Mouse (Mus musculus): ENCODE data around the gene Fgfr2.

Gene Fgfr2

DNA sequence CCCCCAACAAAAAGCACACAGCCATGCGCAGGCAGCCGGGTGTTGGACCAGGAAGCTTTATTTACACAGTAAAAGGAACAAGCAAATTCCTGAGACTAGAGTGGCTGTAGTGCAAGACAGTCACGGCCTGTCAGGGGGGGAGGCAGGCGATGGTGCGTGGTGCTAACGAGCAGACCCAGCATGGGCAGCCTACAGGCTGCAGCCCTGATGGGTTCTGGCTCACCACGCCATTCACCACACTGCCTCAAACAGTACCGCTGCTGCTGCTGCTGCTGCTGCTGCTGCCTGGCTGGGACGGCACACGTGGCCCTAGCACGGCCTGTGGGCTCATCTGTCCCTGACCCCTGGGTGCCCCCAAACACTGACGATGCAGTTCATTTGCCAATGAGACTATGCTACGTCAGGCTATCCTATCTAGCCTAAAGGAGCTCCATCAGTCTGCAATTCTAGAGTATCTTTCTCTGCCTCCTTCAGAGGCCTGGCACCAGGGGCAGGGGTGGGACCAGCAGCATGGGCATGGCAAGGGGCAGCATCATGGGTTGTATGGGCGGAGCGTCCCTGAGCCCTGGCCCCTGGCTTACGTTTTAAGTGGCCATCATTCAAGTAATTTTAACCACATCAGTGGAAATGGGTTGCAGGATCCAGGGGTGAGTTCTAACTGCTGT, 411.0 kb downstream of the Fgfr2 start:
- DNase-seq: peak in 1 of 2 experiments; percentile 23

DNA sequence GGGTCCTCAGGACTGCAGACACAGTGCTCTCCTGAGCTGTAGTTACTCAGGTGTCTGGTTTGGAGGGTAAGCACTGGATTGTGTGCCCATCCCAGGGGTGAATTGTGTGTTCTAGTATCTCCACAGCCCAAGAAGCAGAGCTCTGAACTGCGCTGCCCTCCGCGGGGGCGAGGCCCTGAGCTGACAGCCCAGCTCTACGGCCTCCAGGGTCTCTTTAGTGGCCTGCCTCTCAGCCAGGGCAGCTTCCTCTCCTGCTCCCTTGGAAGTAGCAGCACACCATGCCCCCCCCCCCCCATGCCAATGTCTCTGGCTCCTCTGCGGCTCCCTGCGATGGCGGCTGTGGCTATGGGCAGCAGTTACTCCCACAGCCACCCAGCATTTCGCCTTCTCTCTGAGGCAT, 411.6 kb downstream of the Fgfr2 start:
- no peak for DNase-seq

DNA sequence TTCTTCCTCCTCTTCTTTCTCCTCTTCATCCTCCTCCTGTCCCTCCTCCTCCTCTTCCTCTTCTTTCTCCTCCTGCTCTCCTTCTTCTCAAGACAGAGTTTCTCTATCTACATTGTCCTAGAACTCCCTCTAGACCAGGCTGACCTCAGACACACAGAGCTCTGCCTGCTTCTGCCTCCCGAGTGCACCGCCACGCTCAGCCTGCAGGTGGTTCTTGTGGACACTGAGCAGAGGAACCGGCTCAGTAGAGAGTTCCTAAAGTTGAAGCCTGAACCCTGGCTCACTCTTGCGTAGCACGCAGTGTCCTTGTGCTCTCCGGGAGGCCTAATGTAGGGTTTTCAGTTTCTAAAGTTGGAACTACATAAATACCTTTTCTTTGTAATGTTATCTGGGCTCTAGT, 418.0 kb downstream of the Fgfr2 start:
- peak; percentile 28 to 43 for DNase-seq

DNA sequence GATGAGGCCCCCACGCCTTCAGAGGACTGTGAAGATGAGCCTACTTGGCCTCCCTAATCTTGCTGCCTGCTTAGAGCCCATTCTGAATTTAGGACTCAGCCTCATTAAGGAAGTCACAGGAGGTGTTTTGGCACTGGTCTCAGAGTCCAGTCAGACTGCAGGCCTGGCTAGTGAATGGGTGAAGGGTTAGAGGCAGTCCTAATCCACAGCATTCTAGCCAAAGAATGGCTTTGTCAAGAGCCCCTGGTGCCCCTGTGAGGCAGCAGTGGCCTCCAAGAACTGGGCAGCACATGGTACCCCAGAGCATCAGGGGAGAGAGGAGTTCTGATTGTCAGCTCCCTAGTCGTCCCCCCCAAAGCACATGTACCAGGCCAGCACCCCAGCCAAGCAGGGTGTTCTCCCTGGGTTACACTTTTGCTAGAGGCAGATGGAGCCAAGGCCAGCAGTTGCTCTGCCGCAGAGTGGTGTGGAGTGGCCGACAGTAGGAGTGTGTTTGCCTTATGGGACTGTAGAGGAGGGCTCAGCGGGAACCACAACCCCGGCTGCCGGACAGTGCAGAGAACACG, 418.8 kb downstream of the Fgfr2 start:
- peak in 1 of 2 experiments; percentile 28 for DNase-seq

DNA sequence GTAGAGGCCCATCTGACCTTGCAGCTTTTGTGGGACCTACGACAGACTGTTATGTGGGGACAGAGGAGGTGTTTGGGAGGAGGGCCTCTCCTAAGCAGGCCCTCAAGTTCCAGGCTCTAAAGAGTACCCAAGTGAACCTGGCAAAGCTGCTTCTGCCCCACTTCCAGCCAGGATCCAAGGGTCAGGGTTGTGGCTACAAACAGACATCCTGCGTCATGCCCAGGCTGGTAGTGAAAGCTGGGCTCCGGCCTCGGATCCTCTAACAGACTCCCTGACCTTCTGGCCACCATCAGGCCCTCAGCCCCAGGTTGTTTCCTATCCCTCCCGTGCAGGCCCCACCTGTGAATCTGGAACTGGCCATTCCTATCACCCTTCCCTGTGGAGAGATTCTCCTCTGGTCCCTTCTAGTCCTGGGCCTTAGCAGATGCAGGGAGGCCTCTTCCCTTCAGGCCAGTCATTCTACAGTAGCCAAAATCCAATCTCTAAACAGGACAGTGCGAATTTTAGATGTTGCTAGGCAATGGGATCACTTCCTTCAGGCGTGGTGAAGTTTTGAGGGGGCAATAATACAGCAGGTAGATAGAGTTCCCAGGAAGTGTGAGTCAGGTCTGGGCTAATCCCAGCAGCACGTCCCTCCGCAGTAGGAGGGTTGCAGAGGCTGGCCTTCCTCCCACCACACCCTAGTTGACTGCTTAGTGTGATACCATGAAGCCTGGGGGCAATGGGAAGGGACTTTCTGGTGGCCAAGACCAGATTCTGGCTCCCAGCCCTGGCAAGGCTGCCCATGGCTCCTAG, 419.4 kb downstream of the Fgfr2 start:
- DNase-seq: peak in 1 of 2 experiments; percentile 11

DNA sequence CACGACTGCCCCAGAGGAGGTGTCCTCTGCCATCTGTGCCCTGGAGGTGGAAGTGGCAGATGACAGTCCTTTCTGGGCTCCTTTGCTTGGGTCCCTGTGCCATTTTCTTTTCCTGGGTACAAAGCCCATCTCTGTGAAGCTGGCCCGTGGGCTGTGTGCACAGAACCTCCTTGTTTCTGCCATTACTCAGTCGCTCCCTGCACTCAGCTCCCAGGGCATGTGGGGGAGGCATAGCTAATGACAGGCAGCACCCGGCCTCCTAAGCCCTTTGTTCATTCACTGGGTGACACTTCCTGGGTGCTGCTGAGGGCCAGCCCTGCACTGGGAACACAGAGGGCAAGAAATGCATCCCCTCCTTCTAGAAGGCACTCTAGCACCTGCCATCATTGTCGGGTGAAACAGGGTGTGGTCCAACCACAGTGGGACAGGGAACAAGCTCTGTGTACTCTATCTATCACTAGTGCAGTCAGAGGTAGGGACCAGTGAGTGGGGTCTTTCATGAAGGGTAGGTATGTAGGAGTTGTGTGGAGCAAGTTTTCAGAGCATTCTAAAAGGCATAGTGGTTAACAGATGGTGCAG, 420.6 kb downstream of the Fgfr2 start:
- no peak for DNase-seq

DNA sequence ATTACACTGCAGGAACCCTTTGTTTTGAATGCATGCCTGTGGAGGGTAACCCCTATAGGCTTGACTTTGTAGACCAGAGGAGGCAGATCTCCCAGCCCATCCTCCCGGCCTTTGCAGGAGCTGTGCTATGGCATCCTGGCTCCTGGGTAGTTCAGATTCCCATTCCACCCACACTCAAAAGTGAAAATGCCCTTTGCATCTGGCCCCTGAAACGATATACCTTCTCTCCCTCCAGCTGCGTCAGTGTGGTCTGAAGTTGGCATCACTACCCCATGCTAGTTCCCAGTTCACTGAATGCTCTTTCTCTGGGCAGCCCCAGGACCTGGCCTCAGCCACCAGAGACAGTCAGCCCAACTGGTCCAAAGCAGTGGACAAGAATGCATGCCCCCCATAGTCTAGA, 421.1 kb downstream of the Fgfr2 start:
- no peak for DNase-seq

DNA sequence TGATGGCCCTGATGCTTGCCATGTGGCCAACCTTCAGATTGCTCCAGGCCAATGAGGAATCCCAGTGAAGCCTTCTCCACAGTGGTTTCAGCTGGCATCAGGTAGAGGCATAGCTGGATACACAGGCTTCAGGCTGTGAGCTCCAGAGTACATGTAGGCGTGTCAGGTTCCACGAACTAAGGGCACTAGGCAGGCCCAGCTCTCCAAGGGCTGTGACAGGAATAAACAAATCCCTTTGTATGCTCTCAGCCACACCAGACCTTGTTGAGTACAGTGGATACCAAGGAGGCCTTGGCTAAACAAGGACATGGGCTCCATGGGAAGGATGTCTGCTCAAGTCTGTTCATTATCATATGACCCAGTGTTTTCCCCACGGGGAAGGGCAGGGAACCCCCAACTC, 421.7 kb downstream of the Fgfr2 start:
- DNase-seq: no peak

DNA sequence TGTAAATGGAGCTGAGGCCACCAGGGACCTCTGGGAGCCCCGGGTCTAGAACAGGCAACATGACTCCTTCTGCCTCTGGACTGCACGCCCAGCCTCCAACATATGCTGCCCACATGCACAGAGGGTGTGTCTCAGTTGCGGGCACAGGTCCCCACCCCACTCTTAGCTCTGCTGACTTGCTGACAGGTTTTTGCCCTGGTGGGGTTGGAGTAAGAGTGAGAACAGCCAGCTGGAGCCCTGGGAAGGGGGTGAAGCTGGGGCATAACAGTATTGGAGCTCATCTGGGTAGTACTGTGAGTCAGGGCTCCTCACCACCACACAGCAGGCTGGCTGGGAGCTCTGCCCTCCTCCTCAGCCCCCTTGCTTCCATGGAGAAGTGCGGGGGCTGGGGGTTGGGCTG, 423.0 kb downstream of the Fgfr2 start:
- DNase-seq: no peak

DNA sequence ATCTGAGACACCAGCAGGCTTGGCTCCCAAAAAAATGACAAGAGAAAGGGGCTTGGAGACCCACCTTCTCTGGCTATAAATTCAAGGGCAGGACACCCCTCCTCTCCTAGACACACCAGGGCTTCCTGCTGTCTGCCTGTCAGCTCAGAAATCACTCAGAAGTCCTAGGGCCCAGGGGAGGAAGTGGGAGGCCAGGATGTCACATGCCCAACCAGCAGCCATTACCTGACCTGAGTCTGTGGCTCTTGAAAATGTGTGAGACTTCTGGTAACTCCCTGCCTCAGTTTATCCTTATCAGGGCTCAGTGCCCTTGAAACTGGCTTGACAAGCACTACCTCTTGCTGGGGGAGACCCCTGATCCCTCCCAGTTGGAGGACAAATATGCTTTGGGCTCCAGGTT, 423.5 kb downstream of the Fgfr2 start:
- DNase-seq: no peak

DNA sequence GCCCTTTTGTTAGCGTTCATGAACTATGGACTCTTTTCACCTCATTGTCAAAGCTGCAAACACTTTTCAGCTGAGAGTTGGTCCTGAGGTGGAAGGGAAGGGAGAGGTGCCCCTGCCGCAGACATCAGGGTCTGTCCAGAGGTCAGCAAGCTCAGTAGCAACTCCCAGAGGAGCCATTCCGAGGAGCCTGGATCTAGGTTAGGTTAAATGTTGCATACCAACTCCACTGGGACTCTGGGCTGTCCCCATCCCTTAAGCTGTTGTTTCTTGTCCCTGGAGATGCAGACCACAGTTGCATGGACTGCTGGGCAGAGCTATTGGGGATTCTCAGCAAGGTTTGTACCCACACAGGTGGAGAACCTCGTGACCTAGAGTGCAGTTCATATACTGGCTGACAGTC, 424.0 kb downstream of the Fgfr2 start:
- DNase-seq: no peak

DNA sequence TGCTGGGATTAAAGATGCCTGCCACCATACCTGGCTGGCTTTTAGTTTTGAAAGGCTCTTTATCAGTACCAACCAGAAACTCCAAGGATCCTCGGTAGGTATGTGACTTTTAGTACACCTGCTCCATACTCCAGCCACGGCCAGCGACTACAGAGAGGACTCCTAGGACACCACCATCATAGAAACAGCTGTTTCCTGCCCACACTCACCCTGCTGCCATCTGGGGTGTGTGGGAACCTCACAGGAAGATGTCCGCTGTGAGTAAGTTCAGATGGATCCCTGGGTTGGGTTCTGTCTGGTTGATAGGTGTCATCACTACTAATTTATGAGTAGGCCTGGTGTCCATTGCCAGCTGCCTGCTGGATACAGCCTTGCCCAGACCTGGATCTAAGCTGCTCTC, 424.4 kb downstream of the Fgfr2 start:
- no peak for DNase-seq

DNA sequence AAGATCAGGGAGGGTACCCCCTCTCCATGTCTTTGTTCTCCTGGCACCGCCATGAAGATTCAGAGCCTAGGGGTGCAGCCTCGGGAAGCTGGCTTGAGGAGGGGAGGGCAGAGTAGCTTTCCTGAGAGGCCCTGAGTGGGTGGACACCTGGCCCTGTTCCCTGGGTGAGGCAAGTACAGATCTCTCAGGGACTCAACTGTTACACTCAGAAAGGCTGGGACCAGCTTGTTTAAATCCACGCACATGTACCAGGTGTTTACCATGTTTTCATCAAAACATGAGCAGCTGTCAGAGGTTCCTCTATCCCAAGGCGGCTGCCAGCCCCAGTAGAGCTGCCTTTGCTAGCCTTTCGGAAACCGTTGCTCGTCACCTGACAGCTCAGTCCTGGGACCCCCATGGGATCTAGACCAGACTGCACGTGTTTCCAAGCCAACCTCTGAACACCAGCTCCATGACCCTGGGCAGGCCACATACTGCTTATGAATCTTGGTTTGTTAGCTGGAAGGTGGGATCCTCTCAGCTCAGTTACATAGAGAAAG, 425.8 kb downstream of the Fgfr2 start:
- DNase-seq: no peak

DNA sequence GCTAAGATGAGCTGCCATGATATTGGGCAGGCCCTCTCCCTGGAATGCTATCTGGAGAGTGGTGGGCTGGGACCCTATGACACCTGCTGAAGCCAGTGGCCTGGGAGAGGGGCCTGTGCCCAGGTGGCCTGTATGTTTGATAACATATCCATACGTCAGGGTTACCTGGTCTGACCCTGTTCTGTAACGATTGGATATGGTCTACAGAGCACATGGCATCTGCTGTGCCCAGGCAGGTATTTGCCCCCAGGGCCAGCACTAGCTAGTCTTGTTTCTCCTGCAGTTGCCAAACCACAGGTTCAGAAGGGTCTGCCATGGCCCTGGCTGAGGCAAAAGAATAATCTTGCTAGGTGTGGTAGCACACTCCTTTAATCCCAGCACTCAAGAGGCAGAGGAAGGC, 429.6 kb downstream of the Fgfr2 start:
- DNase-seq: no peak

DNA sequence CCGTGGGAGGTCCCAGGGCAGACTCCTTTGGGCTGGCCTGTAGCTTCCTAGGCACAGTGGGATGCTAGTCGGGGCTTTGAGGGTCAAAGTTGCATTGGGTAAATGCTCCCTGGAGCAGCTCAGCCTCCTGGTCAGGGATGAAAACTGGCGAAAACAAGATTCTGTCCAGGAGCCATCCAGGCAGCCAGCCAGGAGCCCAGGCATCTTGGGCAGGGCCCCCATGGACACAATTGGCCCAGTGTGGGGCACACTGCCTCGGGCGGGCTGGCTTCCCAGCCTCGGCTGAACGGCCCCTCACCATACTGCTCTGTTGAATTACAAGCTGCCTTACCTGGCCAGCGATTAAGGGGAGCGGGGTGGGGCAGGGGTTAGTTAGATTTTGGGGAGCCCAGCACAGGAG, 430.4 kb downstream of the Fgfr2 start:
- peak; percentile 38 to 59 for DNase-seq

DNA sequence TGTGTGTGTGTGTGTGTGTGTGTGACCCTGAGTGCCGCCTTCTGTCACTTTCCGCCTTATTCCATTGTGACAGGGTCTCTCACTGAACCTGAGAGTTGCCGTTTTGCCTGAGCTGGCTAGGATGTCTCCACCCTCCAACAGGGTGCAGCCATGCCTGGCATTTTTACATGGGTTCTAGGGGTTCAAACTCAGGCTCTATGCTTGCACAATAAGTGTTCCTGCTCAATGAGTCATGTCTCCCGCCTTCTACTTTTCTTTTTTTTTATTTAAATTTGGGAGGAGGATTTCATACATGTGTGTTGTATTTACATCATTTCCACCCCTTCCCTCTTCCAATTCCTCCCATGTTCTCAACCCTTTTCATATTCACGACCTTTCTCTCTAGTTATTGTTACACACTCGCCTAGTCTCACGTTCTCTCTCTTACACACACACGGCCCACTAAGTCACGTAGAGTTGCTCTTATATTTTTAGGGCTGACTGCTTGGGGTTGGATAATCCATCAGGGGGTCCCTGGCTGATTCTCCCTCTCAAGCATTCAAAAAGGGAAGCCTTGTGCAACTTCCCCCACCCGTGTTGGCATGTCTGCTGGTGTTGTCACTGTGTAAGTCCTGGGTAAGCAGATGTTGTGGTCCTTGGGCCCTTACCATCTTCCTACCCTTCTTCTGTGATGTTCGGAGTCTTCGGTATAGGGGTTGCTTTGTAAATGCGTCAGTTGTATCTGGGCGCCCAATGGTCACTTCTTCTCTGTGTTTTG, 432.3 kb downstream of the Fgfr2 start:
- no peak for DNase-seq

DNA sequence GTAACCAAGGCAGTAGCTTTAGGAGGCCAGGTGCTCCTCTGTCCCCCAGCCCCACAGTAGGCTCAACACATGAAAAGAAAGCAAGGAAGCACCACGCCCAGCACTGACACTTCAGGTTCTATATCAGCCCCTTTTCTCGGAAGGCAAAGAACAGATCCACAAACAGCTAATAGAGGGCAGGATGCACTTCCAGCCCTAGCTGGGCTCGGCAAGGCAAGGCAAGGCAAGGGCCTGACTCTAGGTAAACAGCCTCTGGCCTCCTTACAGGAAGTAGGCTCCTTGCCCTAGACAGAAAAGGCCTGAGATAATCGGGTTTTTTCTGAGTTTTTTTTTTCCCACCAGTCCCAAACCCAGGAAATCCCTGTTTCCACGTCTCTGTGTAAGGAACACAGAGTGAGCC, 433.4 kb downstream of the Fgfr2 start:
- DNase-seq: no peak

DNA sequence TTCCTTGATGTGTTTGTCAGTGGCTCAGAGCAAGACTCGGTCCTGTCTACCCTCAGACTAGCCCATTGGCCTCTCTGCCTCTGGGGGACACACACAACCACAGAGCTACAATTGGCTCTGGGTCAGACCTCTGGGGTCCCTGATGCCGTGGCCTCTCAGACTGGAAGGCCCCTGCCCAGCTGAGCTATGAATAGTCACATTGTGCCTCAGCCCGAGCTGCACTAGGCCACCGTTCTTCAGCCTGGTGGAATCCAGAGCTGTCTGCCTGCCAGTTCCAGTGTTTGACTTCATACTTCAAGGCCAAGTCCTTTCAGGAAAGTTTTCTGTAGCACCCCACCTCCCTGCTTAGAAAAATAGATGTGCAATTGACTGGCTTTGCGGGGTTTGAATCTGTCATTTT, 434.4 kb downstream of the Fgfr2 start:
- no peak for DNase-seq

DNA sequence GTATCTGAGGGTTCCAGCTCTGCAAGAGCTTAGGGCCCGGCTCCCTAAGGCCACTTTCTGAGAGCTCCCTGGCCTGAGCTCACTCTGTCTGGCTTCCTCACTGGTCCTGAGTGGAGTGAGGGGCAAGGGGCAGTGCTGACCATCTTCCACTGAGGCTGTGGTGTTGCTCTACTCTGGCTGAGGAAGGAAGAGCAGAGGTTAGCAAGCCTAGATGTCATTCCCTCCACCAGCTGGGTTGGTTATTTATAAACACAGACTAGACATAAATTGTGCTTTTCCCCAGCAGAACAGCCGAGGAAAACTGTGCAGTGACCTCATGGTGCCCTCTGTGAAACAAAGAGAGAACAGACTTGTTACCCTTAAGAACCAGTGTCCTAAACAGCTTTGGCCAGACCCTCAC, 435.3 kb downstream of the Fgfr2 start:
- DNase-seq: no peak

DNA sequence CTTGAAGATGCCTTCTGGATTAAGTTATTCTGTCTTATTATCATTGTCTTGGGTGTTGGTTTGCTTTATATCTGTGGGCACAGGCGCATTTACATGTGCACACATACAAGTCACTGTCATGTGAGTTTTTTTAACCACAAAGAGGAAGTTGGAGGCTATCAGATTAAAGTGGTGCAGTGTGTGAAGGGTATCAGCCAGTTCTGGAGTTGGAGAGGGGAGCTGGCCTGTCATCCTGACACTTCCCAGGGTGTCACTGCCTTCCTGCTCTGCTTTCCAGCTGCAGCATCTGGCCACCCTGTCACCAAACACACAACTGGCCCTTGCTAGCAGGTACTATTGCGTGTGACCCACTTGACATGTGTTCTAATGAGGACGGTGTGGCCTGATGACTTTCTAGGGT, 436.6 kb downstream of the Fgfr2 start:
- no peak for DNase-seq

DNA sequence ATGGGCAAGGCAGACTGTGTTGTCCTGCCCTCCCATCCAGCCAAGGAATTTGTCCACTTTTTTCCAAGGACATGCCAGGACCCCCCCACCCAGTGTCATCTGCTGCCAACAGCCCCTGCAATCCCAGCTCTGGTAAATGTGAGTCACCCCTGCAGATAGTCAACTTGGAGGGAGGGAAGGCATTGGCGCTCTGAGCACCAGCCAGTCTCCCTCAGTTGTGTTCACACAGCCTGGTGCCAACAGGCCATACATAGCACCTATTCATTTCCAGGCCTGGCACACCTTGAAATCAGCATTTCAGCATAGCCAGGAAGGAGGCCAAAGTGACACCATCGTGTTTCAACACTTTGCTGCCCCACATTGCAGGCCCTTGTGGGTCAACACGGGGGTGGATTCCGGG, 439.2 kb downstream of the Fgfr2 start:
- DNase-seq: peak in 1 of 2 experiments; percentile 49

DNA sequence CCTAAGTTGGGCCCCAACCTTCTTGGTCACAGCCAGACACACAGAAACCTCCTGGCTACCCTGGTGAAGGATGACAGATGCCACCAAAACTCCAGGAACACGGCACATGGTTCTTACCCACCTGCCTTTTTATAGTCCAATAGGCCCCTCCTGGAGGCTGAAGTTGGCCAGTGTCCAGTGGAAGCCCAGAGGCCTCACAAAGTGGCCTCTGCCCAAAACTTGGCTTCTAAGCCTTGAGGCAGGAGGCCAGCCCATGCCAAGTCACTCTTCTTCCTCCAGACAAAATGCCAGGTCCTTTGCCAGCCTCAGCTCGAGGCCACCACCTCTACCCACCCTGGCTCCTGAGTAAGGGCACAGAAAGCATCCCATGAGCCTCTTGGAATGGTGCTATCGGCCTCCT, 440.2 kb downstream of the Fgfr2 start:
- DNase-seq: peak; percentile 45 to 61

DNA sequence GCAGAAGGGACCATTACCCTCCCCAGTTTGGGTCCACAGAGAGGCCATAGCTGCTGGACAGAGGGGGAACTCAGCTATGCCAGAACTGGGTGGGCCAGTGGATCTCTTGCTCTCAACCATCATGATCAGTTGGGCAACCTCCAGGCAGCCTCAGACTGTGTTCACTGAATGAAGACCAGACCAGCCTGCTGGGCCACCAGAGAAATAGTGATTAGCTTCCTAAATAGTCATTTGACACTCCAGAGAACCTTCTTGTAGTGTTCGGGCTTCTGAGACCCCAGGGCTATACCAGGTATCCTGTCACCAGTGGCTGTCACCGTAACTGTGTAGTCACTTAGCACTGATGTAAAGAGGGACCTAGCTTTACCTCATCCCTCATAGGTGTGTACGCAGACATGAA, 440.8 kb downstream of the Fgfr2 start:
- no peak for DNase-seq
